Mouse (Mus musculus): ENCODE data around the gene Pld4.

- TF ChIP-seq EP300 (IDR thresholded peaks at IDR 0.05; ENCODE audit: low read depth) = no peak
- no peak for TF ChIP-seq CTCF (IDR thresholded peaks at IDR 0.05; ENCODE audit: low read depth)
Observed at GRCm38 (mm10) chr12:112737081-112737480, 23.4 kb upstream of the Pld4 start.
